Mouse (Mus musculus) midbrain, embryonic 14.5 days (tissue): ENCODE measurements around the gene Fkbpl. TPM values are rescaled to one million over a fixed set of nuclear protein-coding genes. Genes with fewer than 3 reads are reported as not detected.

Source experiments
- polyA plus RNA-seq: library from polyadenylated mRNA; unstranded; fragments of >200 nt; fragmentation: Nextera tagmentation; extraction: Ambion mirVana; gene quantifications from 2 replicates; pipeline ENCODE4 v1.2.1, GENCODE M21; 2014

Gene Fkbpl
- polyA plus RNA-seq, 1 experiment from 2014 or later = 11.2 TPM

Other genes starting within 250 kb of the Fkbpl start
- 5.8 and 6.2 TPM in 2 replicates for gene BC051142, start 245.9 kb upstream of the Fkbpl start, polyA plus RNA-seq
- gene Btnl4, start 167.4 kb upstream of the Fkbpl start, polyA plus RNA-seq = not detected in 2 replicates
- gene Btnl6, start 127.4 kb upstream of the Fkbpl start, polyA plus RNA-seq = not detected in 2 replicates
- 9.9 and 10.3 TPM in 2 replicates for gene Notch4, start 80.5 kb upstream of the Fkbpl start, polyA plus RNA-seq
- gene Gpsm3, start 55.0 kb upstream of the Fkbpl start, polyA plus RNA-seq = 2.3 and 4.3 TPM in 2 replicates
- 12.8 and 13.5 TPM in 2 replicates for gene Pbx2, start 53.5 kb upstream of the Fkbpl start, polyA plus RNA-seq
- gene Ager, start 46.9 kb upstream of the Fkbpl start, polyA plus RNA-seq = 1.2 and 1.4 TPM in 2 replicates
- 223 and 269 TPM in 2 replicates for gene Rnf5, start 41.1 kb upstream of the Fkbpl start, polyA plus RNA-seq
- gene Agpat1, start 40.5 kb upstream of the Fkbpl start, polyA plus RNA-seq = 122 and 123 TPM in 2 replicates
- gene Egfl8, start 28.8 kb upstream of the Fkbpl start, polyA plus RNA-seq = 6.7 and 9.5 TPM in 2 replicates
- 23.4 and 25.5 TPM in 2 replicates for gene Ppt2, start 16.3 kb upstream of the Fkbpl start, polyA plus RNA-seq
- gene Prrt1, start 15.2 kb upstream of the Fkbpl start, polyA plus RNA-seq = 12.4 and 13.6 TPM in 2 replicates
- 97.1 TPM in 2 replicates for gene Atf6b, start 2.4 kb downstream of the Fkbpl start, polyA plus RNA-seq
- 0.13 and 0.24 TPM in 2 replicates for gene Tnxb, start 25.8 kb downstream of the Fkbpl start, polyA plus RNA-seq
- gene C4b, start 99.1 kb downstream of the Fkbpl start, polyA plus RNA-seq = 0.09 TPM in 1 of 2 replicates, not detected in the other
- not detected in 2 replicates for gene Cyp21a1, start 159.8 kb downstream of the Fkbpl start, polyA plus RNA-seq
- 32.1 and 39.3 TPM in 2 replicates for gene Stk19, start 192.2 kb downstream of the Fkbpl start, polyA plus RNA-seq
- gene Dxo, start 192.3 kb downstream of the Fkbpl start, polyA plus RNA-seq = 66.6 and 68.6 TPM in 2 replicates
- 47.7 and 55.5 TPM in 2 replicates for gene Skiv2l, start 205.4 kb downstream of the Fkbpl start, polyA plus RNA-seq
- gene Nelfe, start 205.6 kb downstream of the Fkbpl start, polyA plus RNA-seq = 75.5 and 85.3 TPM in 2 replicates
- gene Cfb, start 217.8 kb downstream of the Fkbpl start, polyA plus RNA-seq = 1.8 and 3.0 TPM in 2 replicates
- 3.0 and 6.8 TPM in 2 replicates for gene Zbtb12, start 234.7 kb downstream of the Fkbpl start, polyA plus RNA-seq
- not detected in 2 replicates for gene Gm20547, start 237.3 kb downstream of the Fkbpl start, polyA plus RNA-seq